Mouse (Mus musculus) ES-E14 (cell line): Measurements from ENCODE around the gene Med27. TPM values are rescaled to one million over a fixed set of nuclear protein-coding genes. Genes with fewer than 3 reads are reported as not detected.

Experiments used
- DNase-seq: peaks from one replicate; pipeline ENCODE4 v3.0.0-alpha.2; 2013; ENCODE audit warnings: low read depth, low spot score
- H3K27ac ChIP-seq: 2 replicates; pipeline ENCODE4 v1.5.1; 2012; ENCODE audit warnings: low read depth, mild to moderate bottlenecking, low read length, moderate library complexity, mixed read lengths; ENCODE audit not compliant: poor library complexity, insufficient read depth, severe bottlenecking
- H3K36me3 ChIP-seq: 2 replicates; pipeline ENCODE4 v1.6.1; 2012; ENCODE audit warnings: mild to moderate bottlenecking, low read length, moderate library complexity, mixed read lengths; ENCODE audit not compliant: control insufficient read depth, poor library complexity, insufficient read depth, severe bottlenecking
- H3K4me1 ChIP-seq, 2 experiments: fragments of 150-350 bp in 1 of 2; sonication (generic) in 1 of 2; 2 replicates each; pipeline ENCODE4 v1.6.1; 2012; ENCODE audit warnings: low read length in 2 of 2, mild to moderate bottlenecking in 1 of 2, mixed read lengths in 1 of 2; ENCODE audit not compliant: control insufficient read depth in 2 of 2, insufficient read depth in 2 of 2, poor library complexity in 1 of 2
- H3K4me3 ChIP-seq, 2 experiments: fragments of 150-350 bp in 1 of 2; sonication (generic) in 1 of 2; 2 replicates each; pipeline ENCODE4 v1.5.1; 2012; ENCODE audit warnings: low read length in 2 of 2, low read depth in 1 of 2, mild to moderate bottlenecking in 1 of 2, mixed read lengths in 1 of 2; ENCODE audit not compliant: insufficient read depth in 1 of 2, poor library complexity in 1 of 2, severe bottlenecking in 1 of 2
- H3K9ac ChIP-seq: 2 replicates; pipeline ENCODE4 v1.6.1; 2012; ENCODE audit warnings: low read depth, mild to moderate bottlenecking, low read length, mixed read lengths; ENCODE audit not compliant: poor library complexity, insufficient read depth, severe bottlenecking
- H3K9me3 ChIP-seq: fragments of 150-350 bp; sonication (generic); 2 replicates; pipeline ENCODE4 v1.6.1; 2012; ENCODE audit warnings: low read depth, mild to moderate bottlenecking, low read length; ENCODE audit not compliant: control insufficient read depth, insufficient read depth
- CHD2 ChIP-seq: IDR thresholded peaks from 2 replicates; pipeline ENCODE4 v1.6.1; 2014; ENCODE audit warnings: mild to moderate bottlenecking, low read depth, low read length, inconsistent platforms
- HCFC1 ChIP-seq: IDR thresholded peaks from 2 replicates; pipeline ENCODE4 v1.6.1; 2012; ENCODE audit warnings: low read length, inconsistent platforms, borderline replicate concordance; ENCODE audit not compliant: insufficient read depth
- MAFK ChIP-seq: IDR thresholded peaks from 2 replicates; pipeline ENCODE4 v1.6.1; 2014; ENCODE audit warnings: mild to moderate bottlenecking, low read depth, low read length, inconsistent platforms; ENCODE audit not compliant: insufficient read depth
- ZC3H11A ChIP-seq: IDR thresholded peaks from 2 replicates; pipeline ENCODE4 v1.6.1; 2012; ENCODE audit warnings: low read depth, mild to moderate bottlenecking, inconsistent platforms, low read length, borderline replicate concordance
- ZNF384 ChIP-seq: IDR thresholded peaks from 2 replicates; pipeline ENCODE4 v1.6.1; 2012; ENCODE audit warnings: low read depth, low read length, inconsistent platforms
- in situ Hi-C, 2 experiments: fragments of 600-800 bp; cut with MboI; formaldehyde crosslinking; loops; one replicate each; pipeline ENCODE4 v1.15.1; 2025; ENCODE audit warnings: low sequenced_read_pairs in 2 of 2, inconsistent platforms in 1 of 2; ENCODE audit not compliant: unreplicated experiment in 2 of 2
- total RNA-seq: library from RNA; depleted of rRNA; stranded (reverse); fragments of 300-350 nt; gene quantifications from 2 replicates; pipeline ENCODE4 v1.2.3, GENCODE M21; 2012; rRNA removed

Gene Med27
- total RNA-seq, 1 experiment: 25.6 TPM

DNA sequence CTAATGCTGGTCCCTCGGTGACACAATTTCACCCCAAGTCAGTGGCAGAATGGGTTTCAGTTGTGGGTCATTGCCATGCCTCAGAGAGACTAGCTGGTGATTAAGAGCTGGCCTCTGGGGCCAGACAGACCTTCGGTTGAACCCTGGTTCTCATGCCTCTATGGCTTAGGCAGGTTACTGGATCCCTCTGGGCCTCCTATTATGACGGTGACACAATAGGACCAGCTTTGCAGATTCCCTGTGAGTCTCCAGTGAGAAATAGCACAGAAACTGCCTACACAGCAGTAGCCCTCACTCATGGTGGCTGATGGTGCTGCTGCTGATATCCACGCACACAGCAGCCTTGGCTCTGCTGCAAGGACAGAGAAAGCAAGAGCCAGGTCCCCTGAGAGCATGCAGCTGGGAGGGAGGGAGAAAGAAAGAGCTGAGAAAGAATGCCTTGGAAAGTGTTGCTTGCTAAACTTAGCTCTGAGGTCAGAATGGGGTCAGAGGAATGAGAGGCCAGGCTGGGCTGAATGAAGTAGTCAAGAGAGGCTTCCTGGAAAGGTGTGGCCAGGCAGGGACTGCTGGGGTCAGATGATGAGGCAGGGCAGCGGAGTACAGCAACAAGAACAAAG, 226.3 kb downstream of the Med27 start:
- in situ Hi-C loops: no loop called here
- no peak for DNase-seq
- Histone ChIP-seq H3K4me1 (peaks cover 5 to 14% of the 10 kb centered on the region in 2 experiments; a peak in 3 of 4 replicates), H3K4me3 (0 out of 4 replicates have a peak overlapping the region, but pooled peaks of 1 of the 2 experiments have one; percentile 12), H3K36me3 (no peaks in the 10 kb centered on the region), H3K27ac (no peak overlapping the region), H3K9ac (no peak overlapping the region), H3K9me3 (no peaks in the 10 kb centered on the region)
- no peak for TF ChIP-seq ZNF384
- no peak for TF ChIP-seq MAFK
- no peak for TF ChIP-seq ZC3H11A
- no peak for TF ChIP-seq CHD2
- no peak for TF ChIP-seq HCFC1

- no peaks in the 10 kb centered on the region for H3K9me3 ChIP-seq
- H3K27ac ChIP-seq: no peak overlapping the region
- peak; percentile 82 for DNase-seq
- TF ChIP-seq ZC3H11A: no peak
- TF ChIP-seq ZNF384: no peak
- no peak for TF ChIP-seq MAFK
- no peak for TF ChIP-seq CHD2
- no peak for TF ChIP-seq HCFC1
- in situ Hi-C loops: no loop called here
- 0 out of 4 replicates have a peak overlapping the region, but pooled peaks of 1 of the 2 experiments have one; percentile 12 for H3K4me3 ChIP-seq
- no peaks in the 10 kb centered on the region for H3K36me3 ChIP-seq
- peaks cover 5 to 14% of the 10 kb centered on the region in 2 experiments; a peak in 3 of 4 replicates for H3K4me1 ChIP-seq
- H3K9ac ChIP-seq: no peak overlapping the region
These were observed 227.0 kb downstream of the Med27 start for GRCm38 (mm10) chr2:29573591-29573990.

DNA sequence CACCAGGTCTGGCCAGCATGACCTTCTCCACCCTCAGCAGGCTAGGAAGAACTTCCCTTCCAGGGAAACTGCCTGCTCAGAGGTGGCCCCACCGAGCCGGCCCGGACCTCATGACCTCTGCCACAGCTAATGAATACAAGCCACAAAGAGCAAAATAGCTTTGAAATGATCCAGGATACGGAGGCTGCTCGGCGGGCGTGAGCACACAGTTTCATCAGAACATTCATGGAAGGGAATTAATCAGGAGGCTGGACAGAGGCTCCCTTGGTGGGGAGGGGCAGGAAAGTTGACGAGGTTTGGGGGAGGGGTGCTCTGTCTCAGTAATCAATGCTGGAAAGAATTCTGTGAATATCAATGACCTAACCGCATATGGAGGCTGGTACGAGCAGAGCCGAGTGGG, 227.6 kb downstream of the Med27 start:
- Histone ChIP-seq H3K9me3 (no peaks in the 10 kb centered on the region), H3K4me1 (peaks cover 5 to 14% of the 10 kb centered on the region in 2 experiments; a peak in 3 of 4 replicates), H3K4me3 (no peak overlapping the region), H3K9ac (no peak overlapping the region), H3K36me3 (no peaks in the 10 kb centered on the region), H3K27ac (no peak overlapping the region)
- TF ChIP-seq HCFC1 (no peak), ZC3H11A (no peak), ZNF384 (no peak), MAFK (no peak), CHD2 (no peak)
- in situ Hi-C loops: no loop called here
- DNase-seq: no peak

Other genes starting within 250 kb of the Med27 start
- 119 and 123 TPM in 2 replicates for gene Setx, start 222.6 kb upstream of the Med27 start, total RNA-seq
- 0.40 and 0.79 TPM in 2 replicates for gene Ntng2, start 93.8 kb upstream of the Med27 start, total RNA-seq